Mouse (Mus musculus) urinary bladder, adult 2 months (tissue): ENCODE data around the gene Utf1. TPM values are rescaled to one million over a fixed set of nuclear protein-coding genes. Genes with fewer than 3 reads are reported as not detected.
A peak's percentile ranks its signal among the peaks of the same experiment; 100 is the strongest.

Experiments used
- DNase-seq: peaks from one replicate; pipeline ENCODE4 v3.0.0; 2022; ENCODE audit warnings: low spot score
- polyA plus RNA-seq: library from polyadenylated mRNA; depleted of rRNA; stranded (reverse); fragments of >200 nt; gene quantifications from 2 replicates; pipeline ENCODE4 v1.2.3, GENCODE M21; 2012

Gene Utf1
- polyA plus RNA-seq, 1 experiment, result not detected

- no peak for DNase-seq
These were observed 5.8 kb upstream of the Utf1 start for GRCm38 (mm10) chr7:139937810-139938209.

GRCm38 (mm10) chr7:139940476-139941209, 2.9 kb upstream of the Utf1 start:
- no peak for DNase-seq

- no peak for DNase-seq
These were observed 977 bp downstream of the Utf1 start for GRCm38 (mm10) chr7:139944291-139945240.

GRCm38 (mm10) chr7:139945516-139945915, 1.9 kb downstream of the Utf1 start:
- no peak for DNase-seq

GRCm38 (mm10) chr7:139946032-139946431, 2.4 kb downstream of the Utf1 start:
- no peak for DNase-seq

- peak; percentile 27 for DNase-seq
These were observed 6.3 kb downstream of the Utf1 start for GRCm38 (mm10) chr7:139949893-139950282.

GRCm38 (mm10) chr7:139950283-139950971, 6.8 kb downstream of the Utf1 start:
- DNase-seq, result no peak

DNA sequence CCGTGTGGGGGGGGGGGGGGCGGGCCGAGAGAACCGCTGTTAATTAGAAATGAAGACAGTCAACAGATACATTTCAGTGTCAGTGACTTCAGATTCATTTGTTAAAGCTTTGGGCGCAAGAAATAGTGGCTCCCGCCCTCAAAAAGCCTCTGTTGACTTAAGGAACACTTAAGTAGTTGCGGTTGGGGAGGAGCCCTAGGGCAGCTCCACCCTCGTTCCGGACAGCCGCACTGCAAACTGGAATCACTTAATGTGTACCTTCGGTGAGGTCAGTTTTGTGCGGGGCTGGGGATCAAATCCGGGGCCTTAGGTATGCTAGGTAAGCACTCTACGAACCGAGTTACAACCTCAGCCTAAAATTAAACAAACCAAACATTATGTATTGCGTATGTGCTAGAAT, 7.5 kb downstream of the Utf1 start:
- DNase-seq, result no peak

DNA sequence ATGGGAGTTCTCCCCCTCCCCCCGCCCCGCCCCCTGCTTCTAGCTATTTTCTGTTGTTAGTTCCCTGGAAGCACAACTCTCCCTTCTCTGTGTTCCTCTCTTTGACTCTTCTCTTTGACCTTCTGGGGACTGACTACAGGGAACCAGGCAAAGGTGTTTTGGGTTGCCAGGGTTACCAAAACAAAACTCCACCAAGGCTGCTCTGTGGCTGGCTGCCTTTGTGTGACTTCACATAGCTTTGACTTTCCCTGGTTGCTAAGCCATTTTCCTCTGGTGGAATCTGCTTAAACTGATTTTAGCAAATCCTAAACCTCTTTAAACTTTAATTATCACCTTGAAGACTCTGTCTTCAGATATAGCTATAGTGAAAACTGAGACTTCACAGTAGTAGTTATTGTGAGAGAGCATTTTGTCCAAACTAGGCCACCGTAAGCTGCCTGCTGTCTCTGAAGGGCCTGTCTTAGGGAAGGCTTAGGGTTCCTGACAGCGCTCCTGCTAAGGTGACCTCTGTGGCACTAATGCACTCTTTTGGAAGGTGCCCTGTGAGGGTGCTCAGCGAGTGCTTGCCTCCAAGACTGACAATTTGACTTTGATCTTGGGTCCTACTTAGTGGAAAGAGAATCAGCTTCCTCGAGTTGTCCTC, 8.5 kb downstream of the Utf1 start:
- DNase-seq, result no peak

DNA sequence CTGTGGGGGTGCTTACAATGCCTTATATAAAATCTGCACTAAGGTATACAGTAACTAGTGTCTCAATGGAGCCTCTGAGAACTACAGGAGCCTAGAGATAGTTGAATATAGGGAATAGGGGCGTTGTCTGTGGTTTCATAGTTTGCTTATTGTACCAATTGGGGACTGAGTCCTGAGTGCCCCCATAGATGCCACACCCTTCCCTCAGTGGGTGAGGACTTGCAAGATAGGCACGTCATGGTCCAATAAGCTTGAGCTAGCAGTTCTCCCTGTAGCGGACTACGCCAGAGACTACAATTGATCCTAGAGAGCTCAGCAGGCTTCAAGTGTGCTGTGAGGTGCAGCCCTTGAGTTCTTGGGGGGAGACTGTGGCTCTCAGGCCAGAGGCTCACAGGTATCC, 11.9 kb downstream of the Utf1 start:
- no peak for DNase-seq

DNA sequence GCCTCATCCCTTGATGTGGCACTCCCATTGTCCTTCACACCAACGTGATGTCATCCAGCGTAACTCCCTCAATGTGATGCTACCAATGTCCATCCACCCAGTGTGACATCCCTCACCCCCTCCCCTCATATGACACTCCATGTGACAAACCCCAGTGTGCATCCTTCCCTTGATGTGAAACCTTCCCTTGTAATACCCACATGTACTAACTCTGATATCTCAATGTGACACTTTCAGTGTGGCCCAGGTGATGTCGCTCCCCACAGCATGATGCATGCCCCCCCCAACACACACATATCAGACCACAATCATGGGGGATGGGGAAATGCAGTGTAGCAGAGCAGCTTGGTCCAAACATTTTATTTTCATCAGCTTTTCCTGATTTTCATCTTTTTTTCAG, 13.1 kb downstream of the Utf1 start:
- DNase-seq, result no peak

DNA sequence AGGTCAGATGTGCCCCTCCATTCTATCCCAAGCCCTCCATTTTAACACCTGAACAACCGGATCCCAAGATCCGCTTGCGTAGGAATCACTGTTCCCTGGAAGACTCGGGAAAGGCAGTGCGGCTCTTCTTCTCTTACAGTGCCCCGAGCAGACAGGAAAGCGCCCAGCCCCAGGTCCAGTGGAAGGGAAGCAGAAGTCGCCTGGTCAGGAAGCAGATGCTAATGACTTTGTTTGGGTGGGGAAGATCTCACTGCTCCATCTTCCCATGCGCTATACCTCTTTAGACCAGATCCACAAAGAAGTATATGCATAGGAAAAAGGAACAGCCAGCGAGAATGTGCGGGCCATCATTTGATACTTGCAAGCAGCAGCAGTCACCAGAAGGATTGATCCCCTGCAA, 13.8 kb downstream of the Utf1 start:
- DNase-seq, result no peak

GRCm38 (mm10) chr7:139957958-139958357, 14.4 kb downstream of the Utf1 start:
- DNase-seq, result no peak

DNA sequence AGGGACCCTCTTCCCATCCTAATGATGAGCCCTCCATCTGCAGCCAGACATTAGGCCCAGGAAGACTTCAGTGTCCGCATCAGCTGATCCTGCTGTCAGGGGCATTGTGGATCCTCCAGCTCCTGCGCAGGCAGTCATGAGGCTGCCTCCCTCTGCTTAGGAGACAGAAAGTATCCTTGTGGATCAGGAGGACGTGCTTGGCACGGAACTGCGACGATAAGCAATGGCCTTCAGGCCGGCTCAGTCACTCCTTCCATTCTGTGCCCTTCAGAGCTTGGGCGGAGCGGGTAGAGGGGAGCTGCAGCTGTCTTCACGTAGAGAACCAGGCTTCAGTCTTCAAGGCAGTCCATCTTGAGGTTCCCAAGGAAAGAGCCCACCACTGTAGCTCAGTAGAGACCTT, 17.6 kb downstream of the Utf1 start:
- DNase-seq, result no peak

DNA sequence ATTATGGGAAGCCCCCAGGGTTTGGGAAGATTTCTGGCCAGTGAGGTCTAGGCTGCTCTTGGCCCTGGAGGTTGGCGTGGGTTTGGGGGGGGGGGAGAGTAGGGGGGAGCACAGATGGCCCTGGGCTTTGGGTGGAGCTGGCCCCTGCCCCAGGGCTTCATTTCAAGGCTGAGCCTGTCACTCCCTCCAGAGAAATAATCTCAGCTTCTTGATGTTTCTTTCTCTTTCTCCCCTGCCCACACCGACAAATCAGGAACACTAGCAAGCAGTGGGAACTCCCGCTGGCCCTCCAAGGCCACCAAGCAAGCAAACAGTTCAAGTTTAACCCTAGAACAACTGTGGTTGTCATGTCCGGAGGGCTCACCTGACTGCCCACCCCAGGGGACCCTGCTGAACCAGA, 20.2 kb downstream of the Utf1 start:
- DNase-seq, result no peak

GRCm38 (mm10) chr7:139967175-139967574, 23.6 kb downstream of the Utf1 start:
- DNase-seq, result no peak

DNA sequence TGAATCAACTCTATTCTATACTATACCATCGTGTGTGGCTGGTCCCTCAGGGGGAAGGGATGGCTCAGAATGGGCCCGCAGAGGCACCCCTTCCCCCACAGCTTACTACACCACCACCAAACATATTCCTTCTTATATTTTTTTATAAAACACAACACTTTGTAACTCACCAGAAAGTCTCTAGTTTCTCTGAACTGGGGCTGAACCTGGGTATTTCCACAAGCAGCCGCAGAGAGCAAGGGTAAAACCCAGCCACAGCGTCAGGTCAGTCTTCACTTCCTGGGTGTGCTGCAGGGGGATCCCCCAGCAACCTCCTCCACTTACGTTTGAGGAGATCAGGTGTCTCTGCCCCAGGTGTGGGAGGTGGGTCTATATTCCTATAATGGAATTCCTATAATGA, 24.8 kb downstream of the Utf1 start:
- DNase-seq, result no peak

GRCm38 (mm10) chr7:139969348-139970130, 25.9 kb downstream of the Utf1 start:
- DNase-seq, result no peak

DNA sequence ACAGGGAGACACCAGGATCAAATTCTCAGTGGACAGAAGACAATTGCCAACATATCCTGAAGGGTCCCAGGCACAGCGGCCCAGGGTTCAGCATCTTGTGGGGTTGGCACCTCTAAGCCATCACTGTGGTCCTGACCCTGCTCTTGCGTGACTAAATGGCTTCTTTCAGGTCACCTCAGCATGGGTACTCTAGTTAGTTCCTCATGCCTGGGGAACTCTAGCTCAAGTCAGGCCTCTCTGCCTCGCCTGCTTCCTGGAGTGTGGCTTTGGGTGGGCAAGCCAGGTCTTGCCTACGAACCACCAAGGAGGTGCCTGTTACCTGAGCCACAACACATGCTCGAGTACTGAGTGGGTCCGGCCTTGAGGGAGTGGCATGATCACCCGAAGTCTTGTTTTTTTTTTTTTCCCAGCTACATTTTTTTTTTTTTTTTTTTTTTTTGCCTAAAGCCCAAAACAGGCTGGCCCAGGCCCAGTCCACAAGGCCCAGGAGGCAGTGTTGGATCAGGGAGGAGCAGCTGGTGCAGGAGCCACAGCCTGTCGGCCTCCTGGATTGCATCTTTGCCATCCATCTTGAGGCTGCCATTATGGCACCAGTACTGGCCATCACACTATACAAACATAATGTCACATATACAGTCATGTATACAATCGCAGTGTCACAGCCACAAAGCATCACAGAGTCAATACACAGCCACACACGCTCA, 26.8 kb downstream of the Utf1 start:
- peak; percentile 42 for DNase-seq

DNA sequence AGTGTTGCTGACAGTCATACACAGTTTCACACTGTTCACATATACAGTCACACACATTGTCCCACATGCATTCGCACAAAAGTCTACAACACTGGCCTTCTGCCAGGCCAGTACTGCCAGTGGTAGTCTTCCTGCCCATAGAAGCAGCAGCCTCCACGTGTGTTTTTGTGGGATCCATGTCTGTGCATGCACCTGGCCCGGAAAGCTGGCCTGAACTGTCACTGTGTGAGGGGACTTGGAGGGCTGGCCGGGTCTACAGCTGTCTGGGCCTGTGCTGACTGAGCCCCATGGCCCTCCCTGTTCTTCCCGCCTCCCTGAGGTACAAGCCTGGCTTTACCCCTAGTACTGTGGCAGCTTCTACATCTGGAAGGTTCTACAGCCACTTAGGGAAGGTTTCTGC, 27.4 kb downstream of the Utf1 start:
- no peak for DNase-seq
